Mouse (Mus musculus): Measurements from ENCODE around the gene Slc22a3. TPM values are rescaled to one million over a fixed set of nuclear protein-coding genes. Genes with fewer than 3 reads are reported as not detected.

Gene Slc22a3
- polyA plus RNA-seq, 1 experiment from 2014 or later, result 1.2 TPM

- Histone ChIP-seq H3K9ac (replicated peaks; ENCODE audit: low read length) (no peak overlapping the region), H3K4me3 (ENCODE audit: low read length) (no peak overlapping the region), H3K27me3 (ENCODE audit: insufficient read depth, low read length) (no peaks in the 10 kb centered on the region), H3K36me3 (ENCODE audit: insufficient read depth, low read length) (no peaks in the 10 kb centered on the region), H3K27ac (ENCODE audit: low read length) (no peak overlapping the region), H3K9me3 (ENCODE audit: low read length) (peaks cover 4% of the 10 kb centered on the region; the same call in 1 of the 2 replicates), H3K4me2 (replicated peaks; ENCODE audit: low read depth, low read length) (no peak overlapping the region), H3K4me1 (ENCODE audit: insufficient read depth, low read length) (no peaks in the 10 kb centered on the region)
- no peak for ATAC-seq (ENCODE audit: low FRiP score, low TSS enrichment)
- WGBS, result 64% methylated on average over 3 of the region's 3 CpGs
These were observed 32.9 kb downstream of the Slc22a3 start for GRCm38 (mm10) chr17:12474509-12475083.

- Histone ChIP-seq H3K9ac (replicated peaks; ENCODE audit: low read length) (no peak overlapping the region), H3K9me3 (ENCODE audit: low read length) (peaks cover 4% of the 10 kb centered on the region; the same call in 1 of the 2 replicates), H3K4me1 (ENCODE audit: insufficient read depth, low read length) (no peaks in the 10 kb centered on the region), H3K27me3 (ENCODE audit: insufficient read depth, low read length) (no peaks in the 10 kb centered on the region), H3K27ac (ENCODE audit: low read length) (no peak overlapping the region), H3K36me3 (ENCODE audit: insufficient read depth, low read length) (no peaks in the 10 kb centered on the region), H3K4me2 (replicated peaks; ENCODE audit: low read depth, low read length) (no peak overlapping the region), H3K4me3 (ENCODE audit: low read length) (no peak overlapping the region)
- ATAC-seq (ENCODE audit: low FRiP score, low TSS enrichment), result no peak
These were observed 35.0 kb downstream of the Slc22a3 start for GRCm38 (mm10) chr17:12472547-12472946.

- no peaks in the 10 kb centered on the region for H3K9me3 ChIP-seq (ENCODE audit: low read length)
- H3K4me3 ChIP-seq (ENCODE audit: low read length), result no peak overlapping the region
These were observed 38.8 kb downstream of the Slc22a3 start for GRCm38 (mm10) chr17:12468745-12469144.

GRCm38 (mm10) chr17:12467642-12468041, 39.9 kb downstream of the Slc22a3 start:
- 68% methylated on average over 3 of the region's 3 CpGs for WGBS
- ATAC-seq (ENCODE audit: low FRiP score, low TSS enrichment), result no peak
- Histone ChIP-seq H3K4me3 (ENCODE audit: low read length) (no peak overlapping the region), H3K9ac (replicated peaks; ENCODE audit: low read length) (no peak overlapping the region), H3K36me3 (ENCODE audit: insufficient read depth, low read length) (no peaks in the 10 kb centered on the region), H3K9me3 (ENCODE audit: low read length) (no peaks in the 10 kb centered on the region), H3K4me1 (ENCODE audit: insufficient read depth, low read length) (no peaks in the 10 kb centered on the region), H3K4me2 (replicated peaks; ENCODE audit: low read depth, low read length) (no peak overlapping the region), H3K27me3 (ENCODE audit: insufficient read depth, low read length) (no peaks in the 10 kb centered on the region), H3K27ac (ENCODE audit: low read length) (no peak overlapping the region)

More at GRCm38 (mm10) chr17:12468745-12469144, 38.8 kb downstream of the Slc22a3 start:
- no peak overlapping the region for H3K9ac ChIP-seq (replicated peaks; ENCODE audit: low read length)
- H3K27me3 ChIP-seq (ENCODE audit: insufficient read depth, low read length), result no peaks in the 10 kb centered on the region
- H3K27ac ChIP-seq (ENCODE audit: low read length), result no peak overlapping the region
- H3K36me3 ChIP-seq (ENCODE audit: insufficient read depth, low read length), result no peaks in the 10 kb centered on the region
- no peaks in the 10 kb centered on the region for H3K4me1 ChIP-seq (ENCODE audit: insufficient read depth, low read length)
- H3K4me2 ChIP-seq (replicated peaks; ENCODE audit: low read depth, low read length), result no peak overlapping the region
- ATAC-seq (ENCODE audit: low FRiP score, low TSS enrichment), result no peak
- WGBS, result 76% methylated on average over 5 of the region's 5 CpGs

GRCm38 (mm10) chr17:12466501-12467000, 41.0 kb downstream of the Slc22a3 start:
- 69% methylated on average over 4 of the region's 4 CpGs for WGBS
- H3K4me3 ChIP-seq (ENCODE audit: low read length), result no peak overlapping the region
- no peaks in the 10 kb centered on the region for H3K9me3 ChIP-seq (ENCODE audit: low read length)

GRCm38 (mm10) chr17:12461168-12461567, 46.3 kb downstream of the Slc22a3 start:
- H3K4me2 ChIP-seq (replicated peaks; ENCODE audit: low read depth, low read length), result no peak overlapping the region
- peaks cover 4% of the 10 kb centered on the region; the same call in 1 of the 2 replicates for H3K9me3 ChIP-seq (ENCODE audit: low read length)
- no peak for ATAC-seq (ENCODE audit: low FRiP score, low TSS enrichment)
- H3K36me3 ChIP-seq (ENCODE audit: insufficient read depth, low read length), result no peaks in the 10 kb centered on the region
- H3K4me3 ChIP-seq (ENCODE audit: low read length), result no peak overlapping the region
- no peaks in the 10 kb centered on the region for H3K27me3 ChIP-seq (ENCODE audit: insufficient read depth, low read length)
- no peak overlapping the region for H3K27ac ChIP-seq (ENCODE audit: low read length)
- no peak overlapping the region for H3K9ac ChIP-seq (replicated peaks; ENCODE audit: low read length)
- H3K4me1 ChIP-seq (ENCODE audit: insufficient read depth, low read length), result no peaks in the 10 kb centered on the region

More at GRCm38 (mm10) chr17:12466501-12467000, 41.0 kb downstream of the Slc22a3 start:
- H3K4me2 ChIP-seq (replicated peaks; ENCODE audit: low read depth, low read length), result no peak overlapping the region
- H3K27me3 ChIP-seq (ENCODE audit: insufficient read depth, low read length), result no peaks in the 10 kb centered on the region
- H3K9ac ChIP-seq (replicated peaks; ENCODE audit: low read length), result no peak overlapping the region
- H3K27ac ChIP-seq (ENCODE audit: low read length), result no peak overlapping the region
- no peaks in the 10 kb centered on the region for H3K4me1 ChIP-seq (ENCODE audit: insufficient read depth, low read length)
- no peak for ATAC-seq (ENCODE audit: low FRiP score, low TSS enrichment)
- no peaks in the 10 kb centered on the region for H3K36me3 ChIP-seq (ENCODE audit: insufficient read depth, low read length)

GRCm38 (mm10) chr17:12455143-12455790, 52.2 kb downstream of the Slc22a3 start:
- Histone ChIP-seq H3K36me3 (ENCODE audit: insufficient read depth, low read length) (no peaks in the 10 kb centered on the region), H3K4me3 (ENCODE audit: low read length) (no peak overlapping the region), H3K4me1 (ENCODE audit: insufficient read depth, low read length) (no peaks in the 10 kb centered on the region), H3K27me3 (ENCODE audit: insufficient read depth, low read length) (no peaks in the 10 kb centered on the region), H3K9ac (replicated peaks; ENCODE audit: low read length) (no peak overlapping the region), H3K4me2 (replicated peaks; ENCODE audit: low read depth, low read length) (no peak overlapping the region), H3K27ac (ENCODE audit: low read length) (no peak overlapping the region), H3K9me3 (ENCODE audit: low read length) (no peaks in the 10 kb centered on the region)
- WGBS, result 77% methylated on average over 5 of the region's 5 CpGs
- ATAC-seq (ENCODE audit: low FRiP score, low TSS enrichment), result no peak

GRCm38 (mm10) chr17:12453691-12454090, 53.8 kb downstream of the Slc22a3 start:
- Histone ChIP-seq H3K9ac (replicated peaks; ENCODE audit: low read length) (no peak overlapping the region), H3K27me3 (ENCODE audit: insufficient read depth, low read length) (no peaks in the 10 kb centered on the region), H3K4me3 (ENCODE audit: low read length) (no peak overlapping the region), H3K4me1 (ENCODE audit: insufficient read depth, low read length) (no peaks in the 10 kb centered on the region), H3K36me3 (ENCODE audit: insufficient read depth, low read length) (no peaks in the 10 kb centered on the region), H3K9me3 (ENCODE audit: low read length) (no peaks in the 10 kb centered on the region), H3K4me2 (replicated peaks; ENCODE audit: low read depth, low read length) (no peak overlapping the region), H3K27ac (ENCODE audit: low read length) (no peak overlapping the region)
- ATAC-seq (ENCODE audit: low FRiP score, low TSS enrichment), result no peak
- 84% methylated on average over 6 of the region's 6 CpGs for WGBS

GRCm38 (mm10) chr17:12452862-12453531, 54.5 kb downstream of the Slc22a3 start:
- H3K27me3 ChIP-seq (ENCODE audit: insufficient read depth, low read length), result no peaks in the 10 kb centered on the region
- no peak overlapping the region for H3K4me3 ChIP-seq (ENCODE audit: low read length)
- no peaks in the 10 kb centered on the region for H3K9me3 ChIP-seq (ENCODE audit: low read length)
- H3K4me2 ChIP-seq (replicated peaks; ENCODE audit: low read depth, low read length), result no peak overlapping the region
- WGBS, result 78% methylated on average over 11 of the region's 11 CpGs
- H3K27ac ChIP-seq (ENCODE audit: low read length), result no peak overlapping the region
- ATAC-seq (ENCODE audit: low FRiP score, low TSS enrichment), result no peak
- no peaks in the 10 kb centered on the region for H3K36me3 ChIP-seq (ENCODE audit: insufficient read depth, low read length)
- no peaks in the 10 kb centered on the region for H3K4me1 ChIP-seq (ENCODE audit: insufficient read depth, low read length)
- no peak overlapping the region for H3K9ac ChIP-seq (replicated peaks; ENCODE audit: low read length)

GRCm38 (mm10) chr17:12451234-12451633, 56.3 kb downstream of the Slc22a3 start:
- Histone ChIP-seq H3K36me3 (ENCODE audit: insufficient read depth, low read length) (no peaks in the 10 kb centered on the region), H3K4me1 (ENCODE audit: insufficient read depth, low read length) (no peaks in the 10 kb centered on the region), H3K27me3 (ENCODE audit: insufficient read depth, low read length) (no peaks in the 10 kb centered on the region), H3K4me3 (ENCODE audit: low read length) (no peak overlapping the region), H3K4me2 (replicated peaks; ENCODE audit: low read depth, low read length) (no peak overlapping the region), H3K9ac (replicated peaks; ENCODE audit: low read length) (no peak overlapping the region), H3K9me3 (ENCODE audit: low read length) (no peaks in the 10 kb centered on the region), H3K27ac (ENCODE audit: low read length) (no peak overlapping the region)
- 55% methylated on average over 4 of the region's 4 CpGs for WGBS
- no peak for ATAC-seq (ENCODE audit: low FRiP score, low TSS enrichment)

Measured in kidney, embryonic 16.5 days (tissue).